Mouse (Mus musculus) neural tube, embryonic 12.5 days (tissue): ENCODE data around the gene Setd7. TPM values are rescaled to one million over a fixed set of nuclear protein-coding genes. Genes with fewer than 3 reads are reported as not detected.

Experiments used
- ATAC-seq: fragments of 200-750 bp; cut with Nextera tagmentation; 2 replicates; pipeline ENCODE4 v1.8.0; 2017; ENCODE audit warnings: low read depth, mild to moderate bottlenecking, moderate TSS enrichment, moderate library complexity; ENCODE audit not compliant: low FRiP score
- H3K27ac ChIP-seq: fragments of 300-500 bp; sonication (generic); 2 replicates; pipeline ENCODE4 v1.5.1; 2016
- H3K27me3 ChIP-seq: fragments of 300-500 bp; sonication (generic); replicated peaks from 2 replicates; pipeline ENCODE4 v1.6.1; 2016; ENCODE audit warnings: mild to moderate bottlenecking
- H3K36me3 ChIP-seq: fragments of 300-500 bp; sonication (generic); 2 replicates; pipeline ENCODE4 v1.6.1; 2016; ENCODE audit warnings: mild to moderate bottlenecking
- H3K4me1 ChIP-seq: fragments of 300-500 bp; sonication (generic); 2 replicates; pipeline ENCODE4 v1.6.1; 2016
- H3K4me2 ChIP-seq: fragments of 300-500 bp; sonication (generic); replicated peaks from 2 replicates; pipeline ENCODE4 v1.6.1; 2016; ENCODE audit warnings: mild to moderate bottlenecking
- H3K4me3 ChIP-seq: fragments of 300-500 bp; sonication (generic); 2 replicates; pipeline ENCODE4 v1.5.1; 2016
- H3K9ac ChIP-seq: fragments of 300-500 bp; sonication (generic); 2 replicates; pipeline ENCODE4 v1.6.1; 2016; ENCODE audit warnings: mild to moderate bottlenecking
- H3K9me3 ChIP-seq: fragments of 300-500 bp; sonication (generic); 2 replicates; pipeline ENCODE4 v1.6.1; 2016; ENCODE audit warnings: mild to moderate bottlenecking
- WGBS: fragments of 180-500 bp; shearing (Covaris S2); methylation state at CpG from one replicate; pipeline ENCODE4 v1.1.7; 2016; 5-methylcytosine and 5-hydroxymethylcytosine counted together
- polyA plus RNA-seq: library from polyadenylated mRNA; unstranded; fragments of >200 nt; fragmentation: Nextera tagmentation; extraction: Ambion mirVana; gene quantifications from 2 replicates; pipeline ENCODE4 v1.2.1, GENCODE M21; 2016

Setd7 gene
- polyA plus RNA-seq, 1 experiment from 2014 or later: 3.7 TPM

DNA sequence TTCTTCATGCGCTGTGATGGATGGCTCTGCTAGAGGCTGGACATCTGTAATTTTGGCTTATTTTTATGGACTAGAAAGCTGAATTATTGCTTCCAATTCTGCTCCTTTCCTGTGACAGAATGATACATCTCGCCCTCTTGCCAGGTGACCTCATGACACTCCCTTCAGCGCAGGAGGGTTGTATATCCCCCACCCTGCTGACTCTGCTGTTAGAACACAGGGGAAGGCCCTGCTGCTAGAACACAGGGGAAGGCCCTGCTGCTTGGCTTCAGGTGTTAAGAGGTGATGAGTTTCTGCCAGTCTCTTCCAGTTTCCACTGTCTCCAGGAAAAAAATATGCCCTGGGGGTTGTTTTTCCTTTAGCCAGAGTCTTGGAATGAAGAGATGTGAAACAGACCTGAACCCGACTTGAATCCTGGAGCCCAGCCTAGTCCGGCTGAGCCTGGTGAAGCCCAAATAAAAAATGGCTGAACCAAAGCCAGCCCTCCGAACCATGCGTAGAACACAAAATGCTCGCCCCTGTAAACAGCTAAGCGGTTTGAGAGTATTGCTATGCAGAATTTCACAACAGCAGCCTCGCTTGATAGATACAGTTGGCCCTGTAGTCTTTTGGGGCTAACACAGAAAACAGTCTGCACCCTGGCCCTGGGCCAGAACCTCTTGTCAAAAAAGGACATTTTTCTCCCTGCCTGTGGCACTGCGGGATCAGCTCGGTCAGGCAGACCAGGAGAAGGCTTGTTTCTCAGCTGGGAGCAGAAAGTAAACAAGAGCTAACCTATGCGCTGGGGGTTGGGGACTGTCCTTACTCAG, 29.0 kb downstream of the Setd7 start:
- WGBS: 75% methylated on average over 13 of the region's 13 CpGs
- ATAC-seq: peak; percentile 61; the same call in 1 of the 2 replicates
- Histone ChIP-seq H3K4me3 (no peak overlapping the region), H3K27ac (0 out of 2 replicates have a peak overlapping the region, but pooled peaks have one; percentile 0), H3K4me2 (no peak overlapping the region), H3K9ac (no peak overlapping the region), H3K9me3 (no peaks in the 10 kb centered on the region), H3K36me3 (peaks cover 65% of the 10 kb centered on the region), H3K27me3 (no peaks in the 10 kb centered on the region), H3K4me1 (peaks cover 11% of the 10 kb centered on the region)

DNA sequence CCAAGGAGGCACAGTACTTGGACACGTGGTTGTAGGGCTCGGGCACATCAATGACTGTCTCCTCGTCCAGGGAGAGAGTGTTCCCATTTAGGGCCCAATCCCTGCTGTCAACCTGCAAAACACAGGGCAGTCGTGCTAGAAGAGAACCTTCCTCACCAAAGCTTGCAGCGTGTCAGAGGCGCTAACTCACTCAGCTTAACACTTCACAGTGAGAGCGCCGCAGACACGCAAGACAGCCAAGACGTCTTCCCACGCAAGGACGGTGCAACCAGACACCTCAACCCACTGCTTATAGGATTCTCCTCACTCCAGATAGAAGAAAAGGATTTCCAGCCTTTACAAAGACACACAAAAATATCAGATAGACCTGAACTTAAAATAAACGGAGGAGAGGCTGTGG, 33.8 kb downstream of the Setd7 start:
- no peak overlapping the region for H3K4me3 ChIP-seq
- H3K4me2 ChIP-seq: no peak overlapping the region
- no peak for ATAC-seq
- peaks cover under 1% of the 10 kb centered on the region for H3K4me1 ChIP-seq
- peaks cover 88% of the 10 kb centered on the region for H3K36me3 ChIP-seq
- H3K27ac ChIP-seq: no peak overlapping the region
- no peak overlapping the region for H3K9ac ChIP-seq
- WGBS: 94% methylated on average over 13 of the region's 13 CpGs
- H3K9me3 ChIP-seq: peaks cover 4% of the 10 kb centered on the region; the same call in 1 of the 2 replicates
- H3K27me3 ChIP-seq: no peaks in the 10 kb centered on the region

DNA sequence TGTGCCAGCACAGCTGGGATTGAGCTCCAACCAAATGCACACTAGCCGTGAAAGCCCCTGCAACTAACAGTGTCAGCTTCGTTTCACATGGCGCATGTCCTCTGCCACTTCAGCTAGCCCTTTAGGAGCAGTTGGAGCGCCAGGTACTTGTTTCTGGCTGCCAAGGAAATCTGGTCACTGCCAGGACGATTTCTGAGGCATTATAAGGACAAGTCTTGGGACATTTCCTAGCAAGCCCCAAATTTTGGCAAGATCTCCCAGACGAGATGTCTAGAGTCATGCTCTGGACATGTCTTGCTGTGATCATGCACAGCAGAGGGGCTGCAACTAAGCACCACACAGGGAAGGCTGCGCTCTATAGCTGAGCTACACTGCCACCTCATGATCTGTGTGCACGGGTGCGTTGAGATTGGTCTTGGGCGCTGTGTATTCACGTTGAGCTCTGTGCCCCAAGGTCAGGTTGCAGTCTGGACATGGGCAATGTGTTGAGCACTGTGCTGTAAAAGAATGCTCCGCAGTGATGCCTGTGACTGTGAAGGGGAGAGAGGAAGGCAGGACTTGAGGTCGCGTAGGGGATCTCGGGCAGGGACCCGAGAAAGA, 35.4 kb downstream of the Setd7 start:
- no peak overlapping the region for H3K9ac ChIP-seq
- no peak overlapping the region for H3K27ac ChIP-seq
- ATAC-seq: no peak
- peaks cover 88% of the 10 kb centered on the region for H3K36me3 ChIP-seq
- H3K4me3 ChIP-seq: no peak overlapping the region
- no peaks in the 10 kb centered on the region for H3K4me1 ChIP-seq
- H3K27me3 ChIP-seq: no peaks in the 10 kb centered on the region
- peaks cover 4% of the 10 kb centered on the region; the same call in 1 of the 2 replicates for H3K9me3 ChIP-seq
- H3K4me2 ChIP-seq: no peak overlapping the region
- WGBS: 88% methylated on average over 16 of the region's 16 CpGs

DNA sequence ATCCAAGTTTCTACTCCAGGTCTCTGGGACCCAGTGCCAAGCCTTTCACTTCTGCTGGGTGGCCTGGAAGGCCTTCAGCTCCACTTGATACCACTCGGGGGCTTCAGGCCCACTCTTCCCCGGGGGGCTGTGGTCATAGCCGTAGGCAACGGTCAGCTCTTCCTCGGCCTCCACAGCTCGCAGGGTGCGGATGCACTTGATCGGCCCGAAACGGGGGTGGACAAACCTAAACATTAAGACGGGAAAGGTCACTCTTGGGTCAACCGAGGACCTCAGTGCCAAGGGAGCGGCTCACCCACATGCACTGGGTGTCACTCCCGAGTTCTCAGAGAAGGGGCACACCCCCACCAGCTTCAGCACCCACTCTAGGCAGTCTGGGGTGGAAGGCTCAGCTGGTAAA, 39.4 kb downstream of the Setd7 start:
- ATAC-seq: no peak
- H3K4me1 ChIP-seq: no peaks in the 10 kb centered on the region
- no peaks in the 10 kb centered on the region for H3K27me3 ChIP-seq
- WGBS: 93% methylated on average over 14 of the region's 14 CpGs
- no peak overlapping the region for H3K4me2 ChIP-seq
- peaks cover 4% of the 10 kb centered on the region; the same call in 1 of the 2 replicates for H3K9me3 ChIP-seq
- H3K27ac ChIP-seq: no peak overlapping the region
- peaks cover 72% of the 10 kb centered on the region for H3K36me3 ChIP-seq
- no peak overlapping the region for H3K4me3 ChIP-seq
- H3K9ac ChIP-seq: no peak overlapping the region

- Histone ChIP-seq H3K4me3 (no peak overlapping the region), H3K9ac (no peak overlapping the region), H3K36me3 (peaks cover 47% of the 10 kb centered on the region), H3K27me3 (no peaks in the 10 kb centered on the region), H3K9me3 (no peaks in the 10 kb centered on the region), H3K4me1 (no peaks in the 10 kb centered on the region), H3K27ac (no peak overlapping the region), H3K4me2 (no peak overlapping the region)
- ATAC-seq: no peak
- WGBS: 70% methylated on average over 8 of the region's 8 CpGs
These were observed 41.9 kb downstream of the Setd7 start for GRCm38 (mm10) chr3:51518763-51519121.

DNA sequence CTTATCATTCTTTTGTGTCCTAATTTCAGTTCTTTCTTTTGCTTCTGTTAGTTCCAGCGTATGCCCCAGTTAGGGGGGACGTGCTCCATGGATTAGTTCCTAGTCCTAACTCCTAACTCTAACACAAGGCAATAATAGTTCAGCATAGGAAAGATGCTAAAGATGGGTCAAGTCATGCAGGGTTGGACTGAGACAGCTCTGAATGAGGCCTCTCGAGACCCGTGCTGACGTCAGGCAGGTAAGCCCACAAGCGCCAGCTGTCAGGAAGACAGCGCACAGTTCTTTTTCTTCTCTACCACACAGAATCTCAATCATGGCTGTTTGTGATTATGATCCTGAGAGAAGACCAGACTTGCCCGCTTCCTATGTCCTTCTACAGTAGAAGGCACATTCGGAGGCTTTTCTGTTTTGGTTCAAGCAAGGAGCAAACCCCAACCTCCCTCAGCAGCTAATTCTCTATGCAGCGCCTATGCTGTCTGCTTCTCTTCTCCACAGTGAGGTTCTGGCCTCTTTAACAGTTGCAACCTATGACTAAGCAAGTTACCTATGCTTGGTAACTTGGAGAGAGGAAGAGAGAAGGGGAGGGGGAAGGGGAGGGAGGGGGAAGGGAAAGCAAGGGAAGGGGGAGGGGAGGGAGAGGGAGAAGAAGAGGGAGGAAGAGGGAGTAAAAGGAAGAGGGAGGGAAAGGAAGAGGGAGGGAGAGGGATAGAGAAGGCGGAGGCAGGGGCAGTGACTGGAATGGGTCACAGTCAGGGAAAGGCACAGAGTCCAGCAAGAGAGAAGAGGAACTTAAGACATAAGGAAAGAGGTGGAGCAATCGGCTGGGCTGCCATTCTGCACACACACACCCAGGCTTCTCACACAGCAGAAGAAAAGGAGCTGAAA, 42.6 kb downstream of the Setd7 start:
- H3K4me3 ChIP-seq: no peak overlapping the region
- no peaks in the 10 kb centered on the region for H3K27me3 ChIP-seq
- H3K4me2 ChIP-seq: no peak overlapping the region
- 84% methylated on average over 12 of the region's 12 CpGs for WGBS
- H3K9me3 ChIP-seq: no peaks in the 10 kb centered on the region
- no peak overlapping the region for H3K9ac ChIP-seq
- peaks cover 41% of the 10 kb centered on the region for H3K36me3 ChIP-seq
- ATAC-seq: no peak
- no peaks in the 10 kb centered on the region for H3K4me1 ChIP-seq
- no peak overlapping the region for H3K27ac ChIP-seq

GRCm38 (mm10) chr3:51517467-51517866, 43.2 kb downstream of the Setd7 start:
- no peak overlapping the region for H3K27ac ChIP-seq
- peaks cover 35% of the 10 kb centered on the region for H3K36me3 ChIP-seq
- no peaks in the 10 kb centered on the region for H3K4me1 ChIP-seq
- no peaks in the 10 kb centered on the region for H3K27me3 ChIP-seq
- no peak for ATAC-seq
- no peak overlapping the region for H3K9ac ChIP-seq
- no peaks in the 10 kb centered on the region for H3K9me3 ChIP-seq
- H3K4me2 ChIP-seq: no peak overlapping the region
- 86% methylated on average over 4 of the region's 4 CpGs for WGBS
- no peak overlapping the region for H3K4me3 ChIP-seq

- H3K9me3 ChIP-seq: no peaks in the 10 kb centered on the region
- H3K4me2 ChIP-seq: no peak overlapping the region
- ATAC-seq: no peak
- no peaks in the 10 kb centered on the region for H3K36me3 ChIP-seq
- no peak overlapping the region for H3K27ac ChIP-seq
- 95% methylated on average over 5 of the region's 5 CpGs for WGBS
- H3K9ac ChIP-seq: no peak overlapping the region
- H3K27me3 ChIP-seq: no peaks in the 10 kb centered on the region
- H3K4me1 ChIP-seq: no peaks in the 10 kb centered on the region
- H3K4me3 ChIP-seq: no peak overlapping the region
These were observed 48.7 kb downstream of the Setd7 start for GRCm38 (mm10) chr3:51511983-51512382.

- Histone ChIP-seq H3K27me3 (no peaks in the 10 kb centered on the region), H3K4me2 (no peak overlapping the region), H3K9ac (no peak overlapping the region), H3K36me3 (no peaks in the 10 kb centered on the region), H3K27ac (no peak overlapping the region), H3K4me1 (no peaks in the 10 kb centered on the region), H3K9me3 (no peaks in the 10 kb centered on the region), H3K4me3 (no peak overlapping the region)
- WGBS: 28% methylated on average over 8 of the region's 8 CpGs
- no peak for ATAC-seq
These were observed 49.8 kb downstream of the Setd7 start for GRCm38 (mm10) chr3:51510903-51511302.

DNA sequence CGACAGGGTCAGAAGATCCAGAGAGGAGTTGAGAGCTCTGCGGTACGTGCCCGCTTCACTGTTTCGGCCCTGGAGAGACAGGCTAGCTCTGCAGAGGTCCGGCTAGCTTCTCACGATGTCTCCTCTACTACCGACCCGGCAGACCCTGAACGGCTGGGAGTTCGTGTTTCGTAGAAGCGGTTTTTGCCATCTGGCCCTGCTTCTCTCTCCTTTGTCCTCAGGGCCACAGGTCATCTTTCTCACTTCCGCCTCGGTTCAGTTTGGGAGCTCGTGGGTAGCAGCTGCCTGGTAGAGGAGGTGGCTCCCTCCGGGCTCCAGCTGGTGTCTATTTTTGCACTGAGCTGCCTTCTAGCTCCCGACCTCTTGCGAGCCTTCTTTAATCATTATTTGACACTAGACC, 55.2 kb downstream of the Setd7 start:
- 0 out of 2 replicates have a peak, but pooled peaks have one; percentile 53 for ATAC-seq
- WGBS: 60% methylated on average over 19 of the region's 19 CpGs

DNA sequence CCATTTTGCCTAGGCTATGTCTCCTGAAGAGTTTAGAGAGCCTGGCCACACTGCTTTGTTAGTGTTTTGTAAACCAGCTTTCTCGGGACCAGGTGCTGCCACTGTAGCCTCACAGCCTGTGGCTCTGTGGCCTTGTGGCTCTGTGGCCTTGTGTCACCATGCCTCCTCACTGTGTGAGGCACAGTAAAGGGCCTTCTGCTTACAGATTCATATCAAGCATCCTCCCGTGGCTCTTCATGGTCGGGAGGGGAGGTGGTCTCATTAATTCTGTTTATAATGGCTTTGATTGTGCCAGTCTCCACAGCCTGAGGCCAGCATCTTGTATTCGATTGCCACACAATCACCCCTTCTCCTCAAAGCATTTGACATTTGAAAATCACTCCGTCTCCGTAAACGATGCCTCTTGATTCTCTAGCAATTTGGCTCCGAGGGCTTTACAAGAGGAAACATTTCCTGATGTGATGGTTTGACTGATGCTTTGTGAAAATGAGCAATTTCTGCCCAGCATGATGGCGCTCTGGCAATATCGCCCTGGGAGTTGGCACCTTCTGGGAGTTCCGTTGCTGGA, 56.2 kb downstream of the Setd7 start:
- ATAC-seq: peak; percentile 41; the same call in 1 of the 2 replicates
- no peak overlapping the region for H3K4me2 ChIP-seq

More for the DNA sequence above, 55.2 kb downstream of the Setd7 start:
- Histone ChIP-seq H3K4me1 (no peaks in the 10 kb centered on the region), H3K36me3 (no peaks in the 10 kb centered on the region), H3K27me3 (no peaks in the 10 kb centered on the region), H3K9ac (no peak overlapping the region), H3K4me3 (no peak overlapping the region), H3K27ac (no peak overlapping the region), H3K9me3 (no peaks in the 10 kb centered on the region), H3K4me2 (no peak overlapping the region)

DNA sequence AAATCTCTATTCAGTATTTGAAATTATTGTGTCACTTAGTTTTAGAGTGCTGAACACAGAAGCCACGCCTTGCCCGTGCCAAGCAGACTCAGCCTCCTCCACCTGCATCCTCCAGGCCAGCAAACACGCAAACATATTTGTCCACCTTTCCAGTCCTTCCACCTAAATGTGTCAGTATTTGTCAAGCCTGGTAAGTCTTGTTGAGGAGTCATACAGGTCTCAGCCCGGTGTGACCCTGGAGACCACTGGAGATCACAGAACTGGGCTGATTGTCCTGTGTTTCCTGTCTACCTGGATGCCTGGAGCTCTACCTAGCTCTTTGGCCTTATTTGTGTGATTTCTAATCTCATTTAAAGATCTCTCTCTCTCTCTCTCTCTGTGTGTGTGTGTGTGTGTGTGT, 60.8 kb downstream of the Setd7 start:
- Histone ChIP-seq H3K27me3 (no peaks in the 10 kb centered on the region), H3K36me3 (peaks cover 2% of the 10 kb centered on the region; the same call in 1 of the 2 replicates), H3K27ac (no peak overlapping the region), H3K9ac (no peak overlapping the region), H3K4me1 (no peaks in the 10 kb centered on the region), H3K4me3 (no peak overlapping the region), H3K4me2 (no peak overlapping the region), H3K9me3 (no peaks in the 10 kb centered on the region)
- no peak for ATAC-seq
- WGBS: 95% methylated on average over 4 of the region's 4 CpGs

More for the DNA sequence above, 56.2 kb downstream of the Setd7 start:
- Histone ChIP-seq H3K4me3 (no peak overlapping the region), H3K9me3 (no peaks in the 10 kb centered on the region), H3K9ac (no peak overlapping the region), H3K27ac (no peak overlapping the region), H3K27me3 (no peaks in the 10 kb centered on the region), H3K36me3 (no peaks in the 10 kb centered on the region), H3K4me1 (no peaks in the 10 kb centered on the region)
- WGBS: 54% methylated on average over 11 of the region's 11 CpGs
